Mouse (Mus musculus) G1E (cell line): ENCODE data around the gene Cyp2s1.

Experiments used
- CTCF ChIP-seq: IDR thresholded peaks from 2 replicates; pipeline ENCODE4 v1.5.1; 2012; ENCODE audit warnings: low read depth, low read length, inconsistent platforms, mixed read lengths
- GATA1 ChIP-seq: IDR thresholded peaks from 2 replicates; pipeline ENCODE4 v1.6.1; 2012; ENCODE audit warnings: borderline replicate concordance, low read length, inconsistent platforms, mixed read lengths

DNA sequence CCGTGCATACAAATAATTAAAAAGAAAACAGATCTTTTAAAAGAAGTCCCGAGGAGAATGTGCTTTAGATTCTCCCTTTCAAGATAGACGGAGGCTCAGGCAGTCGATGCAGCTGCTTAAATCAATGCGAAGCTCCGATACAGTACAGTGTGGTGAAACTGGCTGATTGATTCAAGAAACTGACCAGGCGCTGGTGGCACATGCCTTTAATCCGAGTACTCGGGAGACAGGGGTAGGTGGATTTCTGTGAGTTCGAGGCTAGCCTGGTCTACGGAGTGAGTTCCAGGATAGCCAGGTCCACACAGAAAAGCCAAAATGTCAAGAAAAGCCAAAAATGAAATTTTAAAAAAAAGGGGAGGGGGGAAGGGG, 31.7 kb upstream of the Cyp2s1 start:
- TF ChIP-seq CTCF (no peak), GATA1 (no peak)
